Mouse (Mus musculus) midbrain, embryonic 10.5 days (tissue): ENCODE data around the gene Gp1bb. TPM values are rescaled to one million over a fixed set of nuclear protein-coding genes. Genes with fewer than 3 reads are reported as not detected.

Experiments
- DNase-seq: peaks from one replicate; pipeline ENCODE4 v3.0.0-alpha.2; 2017; ENCODE audit warnings: low spot score
- H3K27ac ChIP-seq: fragments of 300-500 bp; sonication (generic); replicated peaks from 2 replicates; pipeline ENCODE4 v1.5.1; 2016; ENCODE audit warnings: mild to moderate bottlenecking
- H3K27me3 ChIP-seq: fragments of 300-500 bp; sonication (generic); 2 replicates; pipeline ENCODE4 v1.6.1; 2016; ENCODE audit warnings: low read depth, mild to moderate bottlenecking; ENCODE audit not compliant: poor library complexity, severe bottlenecking
- H3K36me3 ChIP-seq: fragments of 300-500 bp; sonication (generic); 2 replicates; pipeline ENCODE4 v1.6.1; 2016; ENCODE audit warnings: mild to moderate bottlenecking, moderate library complexity
- H3K4me1 ChIP-seq: fragments of 300-500 bp; sonication (generic); 2 replicates; pipeline ENCODE4 v1.6.1; 2016
- H3K4me3 ChIP-seq: fragments of 300-500 bp; sonication (generic); 2 replicates; pipeline ENCODE4 v1.5.1; 2016; ENCODE audit warnings: mild to moderate bottlenecking, moderate library complexity
- H3K9me3 ChIP-seq: fragments of 300-500 bp; sonication (generic); replicated peaks from 2 replicates; pipeline ENCODE4 v1.6.1; 2016; ENCODE audit warnings: mild to moderate bottlenecking
- WGBS: fragments of 180-500 bp; shearing (Covaris S2); methylation state at CpG from one replicate; pipeline ENCODE4 v1.1.7; 2016; 5-methylcytosine and 5-hydroxymethylcytosine counted together
- polyA plus RNA-seq: library from polyadenylated mRNA; unstranded; fragments of >200 nt; fragmentation: Nextera tagmentation; extraction: Ambion mirVana; gene quantifications from 2 replicates; pipeline ENCODE4 v1.2.1, GENCODE M21; 2016

Gene Gp1bb
- polyA plus RNA-seq, 1 experiment from 2014 or later, result 4.6 TPM

DNA sequence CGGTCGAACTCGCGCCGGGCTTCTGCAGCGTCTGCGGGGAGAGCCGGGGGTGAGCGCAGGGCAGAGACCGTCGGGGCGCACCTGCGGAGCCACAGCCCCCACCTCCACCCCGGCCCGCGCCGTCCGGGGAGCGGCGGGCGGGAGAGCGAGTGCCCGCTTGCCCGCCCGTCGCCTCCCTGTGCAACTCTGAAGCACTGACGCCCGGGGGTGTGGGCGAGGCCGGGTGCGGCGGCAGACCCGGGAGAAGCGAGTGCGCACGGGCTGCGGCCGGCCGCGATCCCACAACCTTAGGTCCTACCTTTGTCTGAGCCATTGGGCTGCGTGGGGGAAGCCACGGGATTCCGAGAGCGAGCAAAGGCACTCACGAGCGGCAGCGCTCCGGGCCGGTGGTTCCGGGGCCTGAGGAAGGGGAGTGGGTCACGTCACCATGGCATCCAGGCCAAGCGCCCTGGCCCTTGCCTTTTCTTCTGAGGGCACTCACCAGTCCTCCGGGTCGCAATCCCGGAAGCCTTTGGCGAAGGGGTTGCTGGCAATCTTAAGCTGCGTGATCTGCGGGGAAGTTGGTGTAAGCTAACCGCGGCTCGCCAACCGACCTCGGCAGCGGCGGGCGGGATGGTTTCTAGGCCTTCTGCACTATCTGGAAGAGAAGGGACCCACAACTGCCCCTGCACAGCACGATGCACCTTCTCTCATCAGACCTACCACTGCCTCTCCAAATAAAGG is 39.6 kb downstream of the Gp1bb start:
- H3K4me3 ChIP-seq, result peak overlapping the region; percentile 46
- under 1% methylated on average over 63 of the region's 67 CpGs for WGBS
- H3K27ac ChIP-seq, result no peak overlapping the region; the same call in 1 of the 2 replicates
- H3K4me1 ChIP-seq, result peaks cover 46% of the 10 kb centered on the region
- H3K36me3 ChIP-seq, result no peaks in the 10 kb centered on the region
- peaks cover 99% of the 10 kb centered on the region for H3K27me3 ChIP-seq
- DNase-seq, result peak; percentile 45
- H3K9me3 ChIP-seq, result no peaks in the 10 kb centered on the region

DNA sequence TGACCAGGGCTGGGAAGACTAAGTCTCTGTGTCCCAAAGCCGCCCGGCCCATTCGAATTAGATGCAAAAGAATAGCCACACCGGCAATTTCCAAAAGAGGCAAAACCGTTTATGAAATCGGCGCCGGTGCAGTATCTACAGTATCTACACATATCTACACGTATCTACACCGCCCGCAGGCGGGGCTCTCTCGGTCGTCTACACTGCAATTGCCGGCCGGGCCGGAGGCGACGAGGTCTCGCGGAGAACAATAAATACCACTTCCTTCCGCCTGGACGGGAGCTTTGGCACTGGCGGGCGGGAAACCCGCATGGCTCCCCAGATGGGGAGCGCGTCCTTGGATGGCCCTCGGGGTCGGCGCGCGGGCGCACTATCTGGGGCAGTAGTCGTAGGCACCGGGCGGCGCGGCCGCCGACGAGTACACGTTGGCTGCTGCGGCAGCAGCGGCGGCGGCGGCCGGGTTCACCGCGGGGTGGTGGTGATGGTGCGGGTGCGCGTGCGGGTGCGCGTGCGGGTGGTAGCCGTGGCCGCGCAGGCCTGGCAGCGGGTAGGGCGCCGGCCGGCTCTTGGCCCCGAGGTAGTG is 40.5 kb downstream of the Gp1bb start:
- H3K27me3 ChIP-seq, result peaks cover 97% of the 10 kb centered on the region
- H3K27ac ChIP-seq, result no peak overlapping the region; the same call in 1 of the 2 replicates
- DNase-seq, result peak; percentile 59
- H3K9me3 ChIP-seq, result no peaks in the 10 kb centered on the region
- H3K4me3 ChIP-seq, result peak overlapping the region; percentile 46
- H3K36me3 ChIP-seq, result no peaks in the 10 kb centered on the region
- WGBS, result under 1% methylated on average over 66 of the region's 66 CpGs
- H3K4me1 ChIP-seq, result peaks cover 42% of the 10 kb centered on the region

DNA sequence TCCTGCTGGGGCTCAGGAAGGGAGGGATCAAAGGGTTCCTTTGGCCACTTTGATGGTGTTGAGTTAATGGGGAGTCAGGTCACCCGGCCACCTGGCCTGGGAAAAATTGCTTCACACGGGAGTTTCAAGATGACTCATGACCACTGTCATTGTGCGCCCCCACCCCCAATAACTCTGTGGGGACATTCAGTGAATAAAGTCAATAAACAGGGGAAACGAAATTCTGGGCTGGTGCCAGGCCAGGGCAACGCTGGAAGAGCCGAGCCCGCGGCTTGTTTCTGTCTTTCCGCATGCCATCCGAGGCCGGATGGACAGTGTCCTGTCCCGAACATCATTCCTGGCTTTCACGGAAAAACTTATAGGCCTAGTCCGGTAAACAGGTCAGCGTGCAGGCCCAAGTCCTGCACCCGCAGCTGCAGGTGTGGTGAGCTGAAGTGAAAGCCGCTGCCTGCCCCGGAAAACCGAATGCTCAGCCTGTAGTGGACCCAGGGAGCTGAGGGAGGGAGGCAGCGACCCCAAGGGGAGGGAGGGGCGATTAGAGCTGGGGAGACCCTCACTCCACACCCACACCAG is 41.1 kb downstream of the Gp1bb start:
- no peak overlapping the region for H3K27ac ChIP-seq
- H3K27me3 ChIP-seq, result peaks cover 96% of the 10 kb centered on the region
- peaks cover 37% of the 10 kb centered on the region for H3K4me1 ChIP-seq
- no peaks in the 10 kb centered on the region for H3K36me3 ChIP-seq
- no peaks in the 10 kb centered on the region for H3K9me3 ChIP-seq
- DNase-seq, result peak; percentile 45
- peak overlapping the region; percentile 46 for H3K4me3 ChIP-seq
- 4% methylated on average over 21 of the region's 21 CpGs for WGBS

DNA sequence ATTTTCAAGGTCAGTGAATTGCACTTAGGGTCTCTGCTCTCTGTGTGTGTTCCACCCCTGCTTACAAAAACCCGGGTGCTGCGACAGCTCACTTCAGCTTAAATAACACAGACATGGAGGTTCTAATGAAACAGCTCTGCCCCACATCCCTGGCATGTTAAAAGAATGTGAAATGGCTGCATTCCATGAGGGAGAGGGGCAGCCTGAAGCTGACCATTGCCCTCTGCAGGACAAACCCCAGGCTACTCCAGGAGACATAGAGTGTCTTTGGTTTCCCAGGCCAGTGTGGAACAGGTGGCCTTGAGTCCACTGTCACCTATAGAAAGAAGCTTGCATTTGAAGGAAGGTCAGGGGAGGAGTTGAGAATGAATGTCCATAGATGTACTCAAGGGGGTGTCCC is 41.8 kb downstream of the Gp1bb start:
- H3K4me1 ChIP-seq, result peaks cover 29% of the 10 kb centered on the region
- no peaks in the 10 kb centered on the region for H3K9me3 ChIP-seq
- H3K36me3 ChIP-seq, result no peaks in the 10 kb centered on the region
- H3K27ac ChIP-seq, result no peak overlapping the region
- H3K27me3 ChIP-seq, result peaks cover 88% of the 10 kb centered on the region
- 15% methylated on average over 2 of the region's 2 CpGs for WGBS
- no peak overlapping the region for H3K4me3 ChIP-seq
- no peak for DNase-seq

DNA sequence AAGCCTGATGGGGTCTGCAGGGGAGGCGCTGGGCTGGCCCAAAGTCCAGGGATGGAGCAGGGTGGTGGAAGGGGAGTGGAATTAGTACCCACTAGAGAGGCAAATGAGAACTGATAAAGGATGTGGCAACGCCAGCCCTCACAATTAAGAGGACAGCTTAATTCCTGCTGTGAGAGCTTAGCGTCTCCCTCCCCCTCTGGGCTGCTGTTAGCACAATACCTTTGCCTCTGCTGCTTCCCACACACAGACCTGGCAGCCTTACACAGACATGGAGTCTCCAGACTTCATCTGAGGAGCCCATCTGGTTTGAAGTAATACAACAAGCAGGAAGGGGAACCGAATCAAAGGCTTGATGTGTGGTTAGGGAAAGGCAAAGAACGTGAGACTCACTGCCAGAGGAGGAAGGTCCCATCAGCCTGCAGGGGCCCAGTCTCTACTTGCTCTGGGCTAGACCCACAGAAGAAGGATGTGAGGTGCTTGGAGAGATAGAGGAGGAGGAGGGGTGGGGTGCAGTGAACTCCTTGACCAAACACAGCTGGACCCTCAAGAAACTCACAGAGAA is 44.5 kb downstream of the Gp1bb start:
- Histone ChIP-seq H3K27ac (no peak overlapping the region), H3K4me1 (peaks cover 23% of the 10 kb centered on the region), H3K27me3 (peaks cover 61% of the 10 kb centered on the region), H3K36me3 (no peaks in the 10 kb centered on the region), H3K4me3 (no peak overlapping the region), H3K9me3 (no peaks in the 10 kb centered on the region)
- no peak for DNase-seq
- WGBS, result 8% methylated on average over 5 of the region's 5 CpGs

DNA sequence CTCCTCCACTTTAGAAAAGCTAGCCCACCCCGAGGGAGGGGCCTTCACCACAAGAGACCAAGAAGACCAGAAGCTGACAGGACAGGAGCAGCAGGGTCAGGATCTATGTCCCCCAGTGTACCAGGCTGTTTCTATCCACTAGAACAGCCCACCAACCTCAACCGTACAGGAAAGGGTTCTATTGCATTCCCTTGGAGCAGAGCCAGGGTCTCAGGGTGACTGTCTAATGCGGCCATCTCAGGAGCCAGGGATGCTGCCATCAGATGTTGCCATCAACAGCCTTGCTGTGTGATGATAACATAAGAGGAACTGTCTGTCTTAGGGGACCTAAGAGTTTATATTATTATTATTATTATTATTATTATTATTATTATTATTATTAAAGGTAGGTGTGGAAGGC is 45.1 kb downstream of the Gp1bb start:
- no peak overlapping the region for H3K4me3 ChIP-seq
- no peaks in the 10 kb centered on the region for H3K36me3 ChIP-seq
- peaks cover 55% of the 10 kb centered on the region for H3K27me3 ChIP-seq
- no peaks in the 10 kb centered on the region for H3K9me3 ChIP-seq
- H3K27ac ChIP-seq, result no peak overlapping the region
- H3K4me1 ChIP-seq, result peaks cover 17% of the 10 kb centered on the region
- no peak for DNase-seq
- WGBS, result 50% methylated on average over 3 of the region's 3 CpGs

DNA sequence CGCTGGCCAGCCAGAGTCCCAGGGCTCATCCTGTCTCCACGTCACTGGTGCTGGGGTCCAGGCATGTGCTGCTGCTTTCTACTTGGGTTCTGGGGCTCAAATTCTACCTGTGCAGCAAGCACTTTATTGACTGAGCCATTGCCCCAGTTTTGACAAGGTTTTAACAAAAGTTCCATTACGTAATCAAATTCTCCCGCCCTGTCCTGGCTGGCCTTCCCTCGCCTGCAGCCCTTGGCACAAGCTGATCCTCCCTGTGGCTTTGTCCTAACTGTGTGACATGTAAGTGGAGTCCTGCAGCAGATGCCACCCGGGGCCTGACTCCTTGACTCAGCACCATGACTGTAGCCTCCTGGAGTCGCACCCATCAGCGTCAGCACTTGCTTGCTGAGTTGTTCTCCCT is 48.0 kb downstream of the Gp1bb start:
- 79% methylated on average over 8 of the region's 8 CpGs for WGBS
- Histone ChIP-seq H3K36me3 (no peaks in the 10 kb centered on the region), H3K4me3 (no peak overlapping the region), H3K27ac (no peak overlapping the region), H3K9me3 (no peaks in the 10 kb centered on the region), H3K27me3 (peaks cover 26% of the 10 kb centered on the region), H3K4me1 (peaks cover 6% of the 10 kb centered on the region; the same call in 1 of the 2 replicates)
- no peak for DNase-seq

Other genes starting within 250 kb of the Gp1bb start
- gene Txnrd2, start 196.0 kb downstream of the Gp1bb start, polyA plus RNA-seq, result 30.6 and 30.7 TPM in 2 replicates
- gene Comt, start 195.6 kb downstream of the Gp1bb start, polyA plus RNA-seq, result 62.0 and 66.0 TPM in 2 replicates
- 13.3 and 16.0 TPM in 2 replicates for gene Gnb1l, start 123.7 kb downstream of the Gp1bb start, polyA plus RNA-seq
- 2.1 and 2.4 TPM in 2 replicates for gene Rtl10, start 123.5 kb downstream of the Gp1bb start, polyA plus RNA-seq
- 0.97 and 1.7 TPM in 2 replicates for gene Tbx1, start 31.7 kb downstream of the Gp1bb start, polyA plus RNA-seq
- gene Gm49601, start 4.0 kb upstream of the Gp1bb start, polyA plus RNA-seq, result 3.7 and 5.8 TPM in 2 replicates
- 31.2 and 42.8 TPM in 2 replicates for gene Sept5, start 7.6 kb upstream of the Gp1bb start, polyA plus RNA-seq
- 29.5 and 29.9 TPM in 2 replicates for gene Cldn5, start 154.4 kb upstream of the Gp1bb start, polyA plus RNA-seq
- 96.4 and 107 TPM in 2 replicates for gene Ufd1, start 189.4 kb upstream of the Gp1bb start, polyA plus RNA-seq
- 66.8 and 76.4 TPM in 2 replicates for gene Cdc45, start 189.6 kb upstream of the Gp1bb start, polyA plus RNA-seq
- 25.7 and 26.6 TPM in 2 replicates for gene 2510002D24Rik, start 214.2 kb upstream of the Gp1bb start, polyA plus RNA-seq
- gene Gm28539, start 214.2 kb upstream of the Gp1bb start, polyA plus RNA-seq, result not detected in 2 replicates